8 mouse cellular contexts compared by ENCODE assay signal in the genomic region with DNA sequence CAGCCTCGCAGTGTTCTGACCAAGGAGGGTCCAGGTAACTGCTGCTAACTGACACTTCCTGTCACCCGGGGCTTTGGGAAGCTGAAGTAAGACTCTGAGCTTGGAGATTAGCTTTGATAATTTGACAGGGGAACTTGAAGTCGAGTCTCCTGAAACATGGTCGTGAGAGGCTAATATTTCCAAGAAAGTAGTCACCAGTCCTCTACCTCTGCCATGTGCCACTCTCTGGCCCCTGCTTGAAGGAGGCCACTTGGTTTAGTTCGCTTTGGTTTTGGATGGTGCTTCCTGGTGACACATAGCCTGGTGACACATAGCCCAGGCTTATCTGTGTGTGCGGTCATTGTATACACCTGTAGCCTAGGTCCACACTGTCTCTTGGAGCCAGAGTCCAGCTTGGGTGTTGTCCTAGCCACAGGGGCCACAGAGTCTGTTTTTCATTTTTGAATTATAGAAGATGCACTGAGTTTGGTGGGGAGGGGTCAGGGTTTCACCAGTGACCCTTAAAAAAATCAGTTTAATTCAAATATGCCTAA. TPM values are rescaled to one million over a fixed set of nuclear protein-coding genes. Genes with fewer than 3 reads are reported as not detected.
DNase-seq lines count a peak whose midpoint lies in the region; ATAC-seq lines count a peak whose summit lies in the region.

Gene Rgs3, plus strand, starts transcription at position 51 of the 533 bp plus-strand sequence.

- no peaks in the 10 kb centered on the region for H3K36me3 ChIP-seq in kidney, embryonic 16.5 days (ENCODE audit: insufficient read depth, low read length)
- H3K36me3 ChIP-seq in heart, embryonic 12.5 days = no peaks in the 10 kb centered on the region

- H3K27me3 ChIP-seq in kidney, embryonic 16.5 days (ENCODE audit: insufficient read depth, low read length) = no peaks in the 10 kb centered on the region
- H3K27me3 ChIP-seq in heart, embryonic 12.5 days (replicated peaks) = peaks cover 56% of the 10 kb centered on the region

- no peak for DNase-seq in kidney, postnatal 4 days
- DNase-seq in adrenal gland, postnatal 25 days = no peak
- DNase-seq in layer of hippocampus, postnatal 36 days = no peak
- no peak for DNase-seq in ovary, postnatal 14 days (ENCODE audit: low spot score)
- no peak for DNase-seq in frontal cortex, postnatal 10 days (ENCODE audit: low spot score in 2 of 2)

- no peak for ATAC-seq in kidney, embryonic 16.5 days (ENCODE audit: low FRiP score, low TSS enrichment)
- ATAC-seq in heart, embryonic 12.5 days (ENCODE audit: insufficient number of reproducible peaks, low FRiP score) = no peak
- ATAC-seq in neutrophil, adult 5-6 weeks (ENCODE audit: extremely low read depth, insufficient number of reproducible peaks, low FRiP score, poor library complexity, severe bottlenecking) = no peak

- H3K9me3 ChIP-seq in kidney, embryonic 16.5 days (ENCODE audit: low read length) = no peaks in the 10 kb centered on the region
- no peaks in the 10 kb centered on the region for H3K9me3 ChIP-seq in heart, embryonic 12.5 days (replicated peaks)

- no peak within 1 kb of the TSS for H3K4me3 ChIP-seq in kidney, embryonic 16.5 days (ENCODE audit: low read length)
- H3K4me3 ChIP-seq in heart, embryonic 12.5 days = no peak within 1 kb of the TSS

- H3K4me1 ChIP-seq in kidney, embryonic 16.5 days (ENCODE audit: insufficient read depth, low read length) = no peaks in the 10 kb centered on the region; the same call in 1 of the 2 replicates
- peaks cover 23% of the 10 kb centered on the region for H3K4me1 ChIP-seq in heart, embryonic 12.5 days (replicated peaks)

- H3K4me2 ChIP-seq in kidney, embryonic 16.5 days (replicated peaks; ENCODE audit: low read depth, low read length) = no peak within 1 kb of the TSS
- no peak within 1 kb of the TSS for H3K4me2 ChIP-seq in heart, embryonic 12.5 days

- H3K27ac ChIP-seq in kidney, embryonic 16.5 days (ENCODE audit: low read length) = no peak within 1 kb of the TSS
- no peak within 1 kb of the TSS for H3K27ac ChIP-seq in heart, embryonic 12.5 days (ENCODE audit: poor library complexity, severe bottlenecking)

- no peak within 1 kb of the TSS for H3K9ac ChIP-seq in kidney, embryonic 16.5 days (replicated peaks; ENCODE audit: low read length)
- H3K9ac ChIP-seq in heart, embryonic 12.5 days = no peak within 1 kb of the TSS

- 58% methylated on average over 6 of the region's 6 CpGs for WGBS in kidney, embryonic 16.5 days
- 47% methylated on average over 6 of the region's 6 CpGs for WGBS in heart, embryonic 12.5 days

RNA-seq across cellular contexts. Expression of gene Rgs3, which starts in this region (rescaled TPM):
- 57.7 and 62.0 TPM in 2 replicates for polyA plus RNA-seq in kidney, embryonic 16.5 days (2015; fragmentation: Nextera tagmentation; extraction: Ambion mirVana)
- 31.5 TPM in 2 replicates for total RNA-seq in adrenal gland, postnatal 25 days (2021)
- polyA plus RNA-seq in heart, embryonic 12.5 days (2016; fragmentation: Nextera tagmentation; extraction: Ambion mirVana) = 60.5 and 73.7 TPM in 2 replicates
- 10 to 100 TPM; 14.8 to 19.8 TPM for total RNA-seq in layer of hippocampus, postnatal 36 days (2021)
- total RNA-seq in neutrophil, adult 5-6 weeks (2017) = 155 and 166 TPM in 2 replicates
